Mouse (Mus musculus): ENCODE measurements around the gene Tenm3.
A peak's percentile ranks its signal among the peaks of the same experiment; 100 is the strongest.

Gene Tenm3

DNA sequence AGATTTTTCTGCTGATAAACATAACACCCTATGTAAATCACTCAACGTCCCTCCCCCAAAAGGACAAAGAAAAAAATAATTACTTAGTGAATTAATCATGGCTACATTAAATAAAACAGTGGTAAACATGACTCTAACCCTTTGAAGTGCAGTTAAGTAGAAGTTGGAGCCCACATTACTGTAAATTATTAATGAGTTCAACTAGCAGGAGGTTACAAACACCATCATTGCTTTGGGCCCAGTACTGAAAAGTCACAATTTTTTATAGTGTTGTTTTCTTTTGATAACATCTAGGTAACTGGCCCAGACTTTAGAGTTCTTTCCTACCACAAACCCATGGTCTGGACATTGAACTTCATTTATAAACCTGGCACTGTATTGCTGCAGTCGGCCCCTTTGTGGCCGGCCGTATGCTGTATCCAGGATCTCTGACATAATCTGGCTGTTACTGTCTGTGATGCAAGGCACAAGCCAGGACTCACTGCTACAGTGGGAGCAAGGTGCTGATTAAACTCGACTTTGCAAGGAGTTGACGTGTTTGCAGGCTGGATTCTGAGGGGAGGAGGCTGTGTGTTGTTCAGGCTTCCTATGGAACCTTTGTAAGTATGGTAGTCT lies 602.7 kb downstream of the Tenm3 start:
- no peak for DNase-seq

DNA sequence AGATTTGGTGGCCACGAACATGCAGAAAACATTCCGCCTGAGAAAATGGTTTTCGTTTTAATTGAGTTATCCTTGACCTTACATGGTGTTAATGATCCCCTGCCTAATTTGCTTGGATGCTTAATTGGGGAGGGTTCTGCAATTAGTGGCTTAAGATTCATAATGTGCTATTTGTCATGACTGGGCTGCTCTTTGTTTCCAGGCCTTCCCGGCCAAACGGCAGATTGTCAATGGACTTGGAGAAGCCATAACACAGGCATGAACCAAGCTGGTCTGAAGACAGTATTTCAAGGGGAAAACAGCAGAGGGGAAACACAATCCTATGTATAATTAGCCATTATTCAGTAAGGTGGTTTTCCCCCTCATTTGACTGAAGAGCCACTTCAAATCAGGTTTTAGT lies 606.8 kb downstream of the Tenm3 start:
- DNase-seq: no peak

DNA sequence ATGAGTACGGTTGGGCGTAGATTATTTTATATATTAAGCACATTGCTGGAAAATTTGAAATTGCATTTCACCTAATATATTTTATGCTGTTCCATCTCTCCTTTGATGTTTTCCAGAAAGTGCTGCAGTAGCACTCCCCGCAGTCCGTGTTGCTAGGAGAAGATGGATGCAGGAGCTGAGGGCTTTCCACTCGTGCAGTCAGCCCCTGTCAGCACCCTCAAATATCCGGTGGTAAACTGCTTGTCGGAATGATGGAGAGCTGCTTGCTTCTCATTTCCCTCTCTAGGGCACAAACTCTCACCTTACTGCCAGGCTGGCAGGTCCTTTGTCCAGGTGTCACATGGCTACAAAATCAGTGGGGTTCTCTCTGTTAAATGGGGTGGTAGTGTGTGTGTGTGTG lies 610.8 kb downstream of the Tenm3 start:
- DNase-seq: no peak

DNA sequence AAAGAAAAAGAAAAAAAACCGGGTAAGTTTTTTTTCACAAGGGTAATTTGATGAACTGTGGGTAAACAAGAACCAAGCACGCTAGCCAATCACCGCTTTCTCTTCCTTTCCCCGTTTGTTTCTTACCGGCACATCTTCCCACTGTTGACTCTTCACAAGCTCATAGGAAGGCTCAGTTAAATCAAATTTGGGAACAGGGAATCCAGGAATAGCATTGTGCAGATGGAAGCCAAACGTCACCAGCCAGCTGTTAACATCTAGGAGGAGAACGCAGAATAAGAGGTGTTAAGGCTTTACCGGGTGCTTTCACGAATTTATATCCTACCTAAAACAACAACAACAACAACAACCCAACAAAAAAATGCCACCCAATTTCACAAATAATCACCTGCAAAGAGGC lies 611.9 kb downstream of the Tenm3 start:
- no peak for DNase-seq

DNA sequence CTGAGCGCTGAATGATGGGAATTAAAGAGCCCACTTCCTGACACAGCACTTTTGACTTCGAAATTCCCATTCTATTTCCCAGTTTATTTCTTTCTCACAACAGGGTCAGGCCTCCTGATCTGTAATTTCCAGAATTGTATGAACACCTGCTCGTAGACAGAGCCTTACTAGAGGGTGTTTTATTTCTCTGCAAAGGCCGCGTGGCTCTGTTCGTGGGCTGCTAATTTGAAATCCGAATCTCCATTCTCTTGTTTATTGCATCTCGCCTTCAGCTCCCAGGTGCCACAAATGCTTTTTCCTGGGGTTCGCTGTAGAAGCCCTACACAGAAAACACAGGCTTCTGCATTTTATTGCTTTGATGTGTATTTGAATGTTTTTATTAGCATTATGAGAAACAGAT lies 612.4 kb downstream of the Tenm3 start:
- DNase-seq: no peak

DNA sequence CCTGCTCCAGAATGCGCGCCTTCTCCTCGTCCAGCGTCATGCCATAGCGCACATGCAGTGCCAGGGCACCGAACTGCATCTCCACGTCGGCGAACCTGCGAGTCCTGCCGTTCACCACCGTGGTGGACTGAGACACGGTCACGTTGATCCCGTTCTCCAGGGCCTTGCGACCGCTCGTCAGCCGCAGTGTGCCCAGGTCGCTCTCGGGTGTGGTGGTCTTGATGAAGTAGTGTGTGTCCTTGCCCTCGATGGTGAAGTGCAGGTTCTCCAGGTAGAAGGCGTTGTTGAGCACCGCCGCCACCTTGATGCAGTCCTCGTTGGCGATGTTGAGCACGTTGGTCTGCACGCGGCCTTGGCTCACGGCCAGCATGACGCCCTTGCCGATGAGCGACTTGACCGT lies 615.1 kb downstream of the Tenm3 start:
- DNase-seq: no peak

DNA sequence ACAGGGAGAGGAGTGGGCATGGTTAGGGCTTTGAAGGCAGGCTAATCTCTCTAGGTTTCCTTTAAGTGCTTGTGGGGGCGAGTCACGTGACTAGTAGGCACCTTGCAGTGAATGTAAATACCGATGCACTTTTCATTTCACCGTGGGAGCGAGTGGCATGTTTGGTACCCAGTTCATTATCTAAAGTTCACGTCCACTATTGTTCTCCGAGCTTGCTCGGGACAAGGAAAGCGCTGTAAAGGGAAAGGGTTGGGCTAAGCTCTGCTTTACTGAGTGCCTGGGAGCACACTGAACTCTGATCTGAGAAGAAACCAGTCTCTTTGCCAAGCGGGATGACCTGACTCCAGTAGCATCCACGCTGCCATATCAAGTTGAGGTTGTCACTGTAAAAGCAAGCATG lies 619.0 kb downstream of the Tenm3 start:
- DNase-seq: no peak

DNA sequence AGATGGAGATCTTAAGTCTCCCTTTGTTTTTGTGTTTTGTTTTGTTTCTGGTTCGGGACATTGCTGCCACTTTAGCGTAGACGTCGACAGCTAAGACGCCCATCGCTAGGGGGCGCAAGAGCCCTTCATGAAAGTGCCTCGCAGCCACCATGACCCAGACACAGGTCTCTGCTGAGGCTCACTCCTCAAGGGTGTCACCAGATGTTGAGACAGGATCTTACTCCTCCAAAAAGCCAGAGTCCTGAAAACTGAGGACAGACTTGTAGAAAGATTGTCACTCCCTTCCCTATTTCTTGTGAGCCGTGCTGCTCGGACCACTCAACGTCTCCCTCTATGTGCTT lies 621.4 kb downstream of the Tenm3 start:
- peak; percentile 44 for DNase-seq

DNA sequence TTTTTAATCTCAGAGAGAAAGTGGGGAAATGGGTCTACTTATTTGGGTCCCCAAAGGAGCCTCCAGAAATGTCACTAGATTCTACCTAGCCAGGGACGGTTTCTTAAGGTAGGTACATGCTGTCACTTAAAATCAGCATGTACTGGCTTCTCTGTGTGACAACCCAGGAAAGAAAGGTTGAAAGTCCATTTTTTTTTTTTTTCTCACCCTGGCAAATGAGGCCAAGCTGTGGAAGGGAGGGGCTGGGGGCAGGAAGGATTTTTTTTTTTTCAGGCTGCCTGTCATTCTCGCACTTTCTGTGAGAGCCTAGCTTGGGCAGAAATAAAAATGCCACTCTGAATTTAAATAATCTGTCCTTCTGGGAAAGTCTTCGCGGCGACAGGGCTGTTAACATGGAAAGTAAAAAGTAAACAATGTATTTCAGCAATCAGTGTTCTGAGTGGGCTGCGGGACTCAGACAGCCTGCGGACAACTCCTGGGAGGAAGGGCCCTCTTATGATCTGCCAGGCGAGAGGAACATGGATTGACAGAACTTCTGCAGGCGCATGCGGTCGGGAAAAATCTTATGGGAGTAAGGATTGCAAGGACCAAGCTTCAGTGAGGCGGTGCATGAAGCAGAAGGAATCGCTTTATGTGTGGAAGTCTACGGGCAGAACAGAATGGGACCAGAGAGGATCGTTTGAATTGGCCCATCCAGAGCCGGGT lies 621.9 kb downstream of the Tenm3 start:
- no peak for DNase-seq

DNA sequence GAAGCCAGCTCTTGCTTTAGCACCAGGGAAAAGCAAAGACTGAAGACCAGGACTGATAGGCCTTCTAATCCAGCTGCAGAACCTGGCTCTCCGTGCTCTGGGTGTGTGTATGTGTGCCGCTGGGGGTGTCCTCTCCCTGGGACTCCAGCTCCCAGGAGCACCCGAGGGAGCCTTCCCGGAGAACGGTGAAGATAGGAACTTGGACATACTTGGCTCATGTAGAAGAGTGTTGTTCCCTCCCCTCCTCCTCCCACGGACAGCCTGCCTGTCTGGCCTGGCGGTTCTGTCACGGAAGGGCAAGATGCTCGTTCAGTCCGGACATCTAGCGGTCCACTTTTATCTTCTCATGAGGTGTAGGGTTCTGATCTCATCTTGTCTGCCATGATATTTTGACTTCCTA lies 622.4 kb downstream of the Tenm3 start:
- DNase-seq: no peak

DNA sequence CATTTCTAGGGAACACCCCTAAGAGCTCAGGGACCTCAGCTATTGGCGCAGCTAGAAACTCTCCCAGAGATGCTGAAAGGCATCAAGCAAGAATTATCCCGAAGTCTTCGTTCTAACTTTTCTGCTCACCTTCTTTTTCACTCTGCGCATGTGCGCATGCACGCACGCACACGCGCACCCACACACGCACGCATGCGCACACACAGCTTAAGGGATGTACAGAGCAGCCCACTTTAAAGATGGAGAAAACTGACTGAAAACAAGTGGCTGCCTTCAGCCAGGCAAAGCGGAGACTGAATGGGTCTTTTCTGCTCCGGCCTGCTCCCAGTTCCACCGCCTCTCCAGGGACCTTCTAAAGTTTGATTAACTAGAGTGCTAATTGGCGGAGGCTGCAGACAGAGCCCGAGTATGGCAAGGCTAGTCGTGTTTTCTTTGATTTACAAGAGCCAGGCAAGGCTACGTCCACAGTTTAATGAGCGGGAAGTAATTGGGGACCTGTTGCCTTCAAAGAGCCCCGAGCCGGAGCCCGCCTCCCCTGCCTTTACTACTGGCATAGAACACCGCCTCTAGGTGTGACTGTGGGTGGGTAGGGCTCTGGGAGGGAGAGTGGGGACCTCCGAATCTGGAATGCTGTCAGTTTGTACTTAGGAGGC lies 623.1 kb downstream of the Tenm3 start:
- no peak for DNase-seq

DNA sequence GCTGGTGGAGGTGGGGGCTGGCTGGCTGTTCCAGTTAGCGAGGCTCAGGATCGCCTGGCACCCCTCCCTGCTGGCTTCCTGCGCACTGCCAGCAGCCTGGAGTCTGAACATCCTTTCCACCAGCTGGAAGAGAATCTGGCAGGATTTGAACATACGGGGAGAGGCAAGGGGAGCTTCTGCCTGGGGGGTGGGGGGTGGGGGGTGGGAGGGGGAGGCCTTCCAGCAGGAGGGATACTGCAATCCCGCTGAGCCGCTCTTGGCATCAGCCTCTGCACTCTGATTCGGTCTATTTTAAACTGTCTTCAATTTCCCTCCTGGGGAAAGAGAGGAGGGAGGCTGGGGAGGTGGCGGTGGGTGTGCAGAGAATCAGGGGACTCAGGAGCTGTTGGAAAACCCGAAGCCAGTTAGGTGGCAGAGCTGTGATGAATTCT lies 628.7 kb downstream of the Tenm3 start:
- DNase-seq: no peak

DNA sequence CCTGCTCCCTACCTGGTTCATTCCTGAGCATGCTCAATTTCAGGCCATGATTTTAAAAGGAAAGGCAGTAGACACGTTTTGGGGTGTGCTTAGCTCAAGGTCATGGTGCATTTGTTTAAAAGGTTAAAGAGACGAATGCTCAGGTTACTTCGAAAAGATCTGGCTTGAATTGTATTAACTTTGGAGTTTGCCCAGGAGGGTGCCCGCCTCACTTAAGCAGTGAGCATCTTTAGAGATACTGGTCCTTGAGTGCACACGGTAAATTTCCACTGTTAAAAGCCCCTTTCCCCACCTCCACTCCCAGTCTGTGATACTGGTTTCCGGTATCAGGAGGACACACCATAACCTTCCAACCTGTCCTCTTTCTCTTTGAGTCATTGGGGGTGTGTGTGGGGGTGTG lies 629.4 kb downstream of the Tenm3 start:
- DNase-seq: no peak

DNA sequence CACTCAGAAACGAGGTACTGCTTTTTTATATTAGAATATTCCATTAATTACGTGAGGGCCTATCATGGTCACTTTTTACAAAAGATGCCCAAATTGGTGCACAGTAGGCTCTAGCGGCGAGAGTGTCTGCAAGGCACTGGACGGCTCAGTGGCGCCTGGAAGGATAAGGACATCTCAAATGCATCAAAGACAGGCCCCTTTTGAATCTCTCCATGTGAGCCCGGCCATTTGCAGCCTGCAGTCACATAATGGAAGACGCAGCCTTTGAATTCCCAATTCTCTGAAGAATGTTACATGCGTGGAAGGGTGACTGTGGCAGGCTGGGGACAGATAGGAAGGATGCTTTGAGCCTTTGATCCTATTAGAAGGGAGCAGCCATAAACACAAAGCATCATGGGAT lies 631.8 kb downstream of the Tenm3 start:
- DNase-seq: no peak

DNA sequence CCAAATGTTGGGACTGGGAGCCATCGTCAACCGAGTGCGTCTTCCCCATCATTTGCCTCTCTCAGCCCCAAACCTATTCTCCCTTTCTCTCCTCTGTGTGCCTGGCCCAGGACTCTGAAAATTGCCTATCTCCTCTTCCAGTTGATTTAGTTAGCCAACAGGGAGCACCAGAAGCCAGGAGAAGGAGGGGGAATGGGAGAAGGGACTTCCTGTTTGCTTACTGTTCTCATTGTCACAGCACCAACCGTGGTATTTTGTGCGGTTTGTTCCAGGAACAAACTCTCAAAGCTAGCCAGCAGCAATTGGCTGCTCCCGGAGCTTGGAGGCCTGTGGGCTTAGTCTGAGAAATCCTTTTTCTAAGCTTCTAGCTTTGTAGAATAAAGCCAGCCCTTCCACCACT lies 636.2 kb downstream of the Tenm3 start:
- no peak for DNase-seq

DNA sequence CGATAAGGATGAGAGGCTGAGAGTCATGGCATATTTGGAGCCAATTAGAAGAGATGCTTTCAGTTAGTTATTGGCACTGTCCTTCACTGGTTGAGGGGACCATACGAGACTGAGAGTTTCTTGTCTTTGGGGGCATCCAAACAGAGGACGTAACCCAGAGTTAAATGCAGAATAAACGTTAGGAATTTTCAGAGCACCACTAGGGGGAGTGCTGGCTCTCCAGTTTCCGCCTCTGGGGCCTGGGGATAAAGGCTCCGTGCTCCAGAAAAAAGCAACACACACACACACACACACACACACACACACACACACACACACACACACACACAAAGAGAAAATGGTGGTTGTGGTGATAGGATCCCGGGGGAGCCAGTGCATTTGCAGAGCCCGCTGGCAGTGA lies 636.8 kb downstream of the Tenm3 start:
- no peak for DNase-seq

DNA sequence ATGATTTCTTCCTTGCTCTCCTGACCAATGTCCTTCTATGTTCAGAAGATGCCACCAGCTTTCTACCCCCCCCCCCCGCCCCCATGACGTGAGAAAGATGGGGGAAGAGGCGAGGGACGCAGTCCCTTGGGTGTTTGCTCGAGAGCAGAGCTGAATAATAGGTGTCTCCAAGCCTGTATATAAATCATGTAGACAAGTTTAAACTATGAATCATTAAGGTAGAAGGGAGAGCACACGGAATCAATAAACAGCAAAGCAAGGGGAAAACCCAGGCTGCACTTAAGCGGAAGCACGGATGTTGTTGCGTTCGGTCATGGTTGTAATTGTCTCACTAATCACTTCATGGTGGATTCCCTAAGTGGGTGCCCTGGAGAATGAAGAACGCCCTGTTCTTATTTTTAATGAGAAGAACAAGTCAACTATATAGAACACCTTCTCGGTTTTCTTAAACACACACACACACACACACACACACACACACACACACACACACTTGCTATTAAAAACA lies 638.9 kb downstream of the Tenm3 start:
- DNase-seq: no peak

DNA sequence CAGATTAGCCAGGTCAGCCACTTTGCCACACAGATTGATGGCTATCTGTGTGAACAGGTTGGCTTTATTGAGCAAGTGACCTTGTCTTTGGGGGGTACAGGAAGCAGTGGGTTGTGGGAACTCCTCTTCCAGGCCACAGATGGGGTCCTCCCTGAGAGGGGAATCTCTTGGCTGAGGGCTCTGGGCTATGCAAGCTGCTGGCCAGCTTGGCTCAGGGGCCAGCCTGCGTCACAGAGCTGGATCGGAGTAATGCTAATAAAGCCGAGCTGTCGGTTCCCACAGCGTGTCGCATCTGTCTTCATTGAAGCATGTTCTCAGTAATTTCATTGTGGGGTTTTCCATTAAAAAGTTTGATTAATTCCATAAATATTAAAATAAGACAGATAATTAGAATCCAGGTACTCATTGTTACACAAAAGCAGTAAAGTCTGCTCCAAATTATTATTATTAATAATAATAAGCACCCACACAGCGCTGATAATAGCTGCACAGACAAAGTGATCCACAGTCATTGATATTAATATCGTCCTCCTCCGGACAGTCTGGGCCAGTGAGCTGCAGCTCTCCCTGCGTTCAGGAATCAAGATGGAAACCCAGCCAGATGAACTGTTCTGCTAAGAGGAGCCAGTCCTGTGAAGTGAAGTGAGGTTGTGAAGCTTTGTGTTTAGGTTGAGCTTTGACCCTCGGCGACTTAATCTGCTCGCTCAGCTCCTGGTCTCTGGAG lies 639.5 kb downstream of the Tenm3 start:
- DNase-seq: no peak

DNA sequence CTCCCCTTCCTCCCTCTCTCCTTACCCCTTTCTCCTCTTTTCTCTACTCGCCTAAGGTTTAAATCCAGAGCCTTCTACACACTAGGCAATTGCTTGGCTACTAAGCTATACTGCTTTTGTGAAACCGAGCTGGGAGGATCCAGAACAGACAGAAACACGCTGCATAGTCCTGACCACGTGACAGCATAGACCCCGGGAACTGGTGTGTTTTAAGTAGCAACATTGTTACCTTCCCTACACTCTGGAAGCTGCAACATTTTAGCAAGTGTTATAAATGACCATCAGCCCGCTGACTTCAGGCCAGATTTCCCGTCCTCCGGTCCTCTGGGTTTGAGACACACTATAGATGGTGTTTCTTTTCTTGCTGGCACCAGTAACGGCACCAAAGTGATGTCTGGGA lies 640.1 kb downstream of the Tenm3 start:
- DNase-seq: no peak

DNA sequence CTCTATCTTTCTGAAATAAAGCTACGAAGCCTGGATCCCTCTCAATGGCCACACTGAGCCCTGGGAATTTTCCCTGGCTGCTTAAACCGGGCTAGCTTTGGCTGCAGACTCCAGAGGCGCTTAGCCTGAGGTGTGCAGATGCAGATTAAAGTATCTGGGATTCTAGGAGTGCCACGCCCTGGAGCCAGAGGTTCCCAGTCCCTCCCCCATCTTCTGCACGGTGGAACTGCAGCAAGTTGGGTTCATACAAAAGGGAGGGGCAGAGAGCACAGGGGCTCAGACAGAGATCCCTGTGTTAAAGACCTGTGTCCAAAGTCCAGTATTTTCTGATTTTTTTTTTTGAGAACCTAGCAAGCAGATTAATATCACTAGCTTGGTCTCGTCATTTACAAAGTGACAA lies 640.6 kb downstream of the Tenm3 start:
- no peak for DNase-seq

DNA sequence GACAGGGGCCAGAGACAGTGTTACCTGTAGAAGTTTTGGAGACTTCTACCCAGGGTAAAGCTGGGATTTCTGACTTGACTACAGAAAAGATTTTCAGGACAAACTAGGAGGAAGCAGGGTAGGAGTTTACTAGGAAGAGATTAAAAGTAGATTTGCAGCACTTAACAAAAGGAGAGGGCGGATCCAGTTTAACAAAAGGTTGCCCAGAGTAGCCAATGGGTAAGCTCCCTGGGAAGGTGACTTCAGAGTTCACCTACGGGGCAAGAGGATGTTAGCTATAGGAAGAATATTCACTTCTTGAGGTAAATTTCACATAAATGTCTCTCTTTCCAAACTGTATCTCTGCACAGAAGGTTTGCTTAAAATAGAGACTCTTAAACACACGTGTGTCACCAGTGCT lies 641.1 kb downstream of the Tenm3 start:
- DNase-seq: no peak

DNA sequence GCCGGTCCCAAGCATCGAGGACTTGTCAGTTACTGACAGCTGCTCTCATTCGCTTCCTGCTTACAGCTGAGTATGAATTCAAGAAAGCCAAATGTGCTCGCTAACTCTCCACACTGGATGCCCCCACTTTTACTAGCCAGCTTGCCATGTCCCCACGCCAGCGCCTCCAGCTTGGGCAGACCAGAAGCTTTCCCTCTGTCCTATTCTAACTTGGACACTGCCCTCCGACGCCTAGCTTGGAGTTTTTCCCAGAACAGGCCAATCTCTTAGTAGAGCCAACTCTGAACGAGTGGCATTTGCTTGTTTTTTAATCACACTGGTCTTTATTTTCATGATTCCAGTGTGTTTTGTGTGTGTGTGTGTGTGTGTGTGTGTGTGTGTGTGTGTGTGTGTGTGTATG lies 644.6 kb downstream of the Tenm3 start:
- DNase-seq: no peak

DNA sequence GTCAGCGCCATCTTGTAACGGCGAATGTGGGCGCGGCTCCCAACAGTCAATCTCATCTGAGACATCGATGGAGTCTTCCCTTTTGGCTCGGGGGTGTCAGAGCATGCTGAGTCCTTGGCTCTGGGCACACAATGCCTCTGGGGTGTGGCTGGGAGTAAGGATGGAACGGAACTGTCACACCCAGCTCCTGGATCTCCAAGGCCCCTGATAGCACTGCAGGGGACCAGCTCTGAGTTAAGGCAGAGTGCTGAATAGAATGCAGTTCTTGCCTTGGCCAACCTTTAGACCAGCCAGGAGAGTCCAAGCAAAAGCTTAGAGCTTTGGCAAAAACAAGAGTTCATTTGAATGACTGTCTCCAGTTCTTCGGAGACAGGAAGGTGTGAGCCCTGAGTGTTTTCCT lies 647.8 kb downstream of the Tenm3 start:
- no peak for DNase-seq

DNA sequence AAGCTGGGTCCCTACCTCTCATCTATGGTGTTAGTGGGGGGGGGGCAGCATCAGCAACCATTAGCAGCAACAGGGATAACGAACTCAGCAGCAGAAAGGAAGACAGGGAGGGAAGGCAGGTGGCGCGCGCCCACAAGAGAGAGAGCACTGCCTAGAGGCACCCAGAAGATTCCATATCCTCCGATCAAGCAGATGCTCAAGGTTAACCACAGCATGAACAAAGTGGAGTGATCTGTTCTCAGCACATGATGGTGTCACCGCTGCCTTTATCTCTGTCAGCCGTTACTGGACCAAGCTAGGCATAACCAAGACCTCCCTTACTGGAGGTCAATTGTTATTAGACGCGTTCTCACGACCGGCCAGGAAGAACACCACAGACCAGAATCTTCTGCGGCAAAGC lies 655.2 kb downstream of the Tenm3 start:
- DNase-seq: no peak
